Mouse (Mus musculus) liver, postnatal 0 days (tissue): ENCODE measurements around the gene Pde8a.

Source experiments
- CTCF ChIP-seq: sonication (generic); IDR thresholded peaks from 2 replicates; pipeline ENCODE4 v1.5.1; 2016; ENCODE audit warnings: antibody characterized with exemption, low read depth
- EP300 ChIP-seq: IDR thresholded peaks from 2 replicates; pipeline ENCODE4 v1.6.1; 2016; ENCODE audit warnings: antibody characterized with exemption, low read depth, mild to moderate bottlenecking

DNA sequence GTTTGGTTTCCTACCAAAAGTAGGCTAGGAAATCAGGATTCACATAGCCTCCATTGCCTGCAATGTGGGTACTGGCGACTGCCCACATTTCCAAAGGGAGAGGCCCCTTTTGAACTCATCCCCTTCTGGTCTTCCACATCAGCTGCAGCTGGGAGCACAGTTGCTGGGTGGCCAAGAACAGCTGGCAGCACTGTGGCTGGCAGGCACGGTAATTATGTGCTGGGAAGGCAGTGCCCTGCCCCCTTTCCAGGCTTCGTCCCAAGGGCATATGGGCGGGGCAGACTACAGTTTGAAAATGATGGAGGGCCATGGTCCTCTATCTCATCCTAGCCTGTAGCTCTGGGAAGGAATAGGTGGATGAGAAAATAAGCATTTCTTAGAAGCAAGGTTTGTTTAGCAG, 14.9 kb upstream of the Pde8a start:
- TF ChIP-seq CTCF = no peak
- no peak for TF ChIP-seq EP300
